Mouse (Mus musculus) G1E (cell line): ENCODE measurements around the gene Pcdh19.

Experiments used
- CTCF ChIP-seq: IDR thresholded peaks from 2 replicates; pipeline ENCODE4 v1.5.1; 2012; ENCODE audit warnings: low read depth, low read length, inconsistent platforms, mixed read lengths
- GATA1 ChIP-seq: IDR thresholded peaks from 2 replicates; pipeline ENCODE4 v1.6.1; 2012; ENCODE audit warnings: borderline replicate concordance, low read length, inconsistent platforms, mixed read lengths
- GATA2 ChIP-seq: IDR thresholded peaks from 2 replicates; pipeline ENCODE4 v1.6.1; 2012; ENCODE audit warnings: low read depth, low read length, inconsistent platforms, borderline replicate concordance
- POLR2AphosphoS5 ChIP-seq: IDR thresholded peaks from 2 replicates; pipeline ENCODE4 v1.6.1; 2012; ENCODE audit warnings: low read depth, low read length, inconsistent platforms; ENCODE audit not compliant: insufficient replicate concordance
- TAL1 ChIP-seq: conservative IDR thresholded peaks from 2 replicates; pipeline ENCODE4 v1.6.1; 2012; ENCODE audit warnings: low read depth, low read length, inconsistent platforms, mixed read lengths

DNA sequence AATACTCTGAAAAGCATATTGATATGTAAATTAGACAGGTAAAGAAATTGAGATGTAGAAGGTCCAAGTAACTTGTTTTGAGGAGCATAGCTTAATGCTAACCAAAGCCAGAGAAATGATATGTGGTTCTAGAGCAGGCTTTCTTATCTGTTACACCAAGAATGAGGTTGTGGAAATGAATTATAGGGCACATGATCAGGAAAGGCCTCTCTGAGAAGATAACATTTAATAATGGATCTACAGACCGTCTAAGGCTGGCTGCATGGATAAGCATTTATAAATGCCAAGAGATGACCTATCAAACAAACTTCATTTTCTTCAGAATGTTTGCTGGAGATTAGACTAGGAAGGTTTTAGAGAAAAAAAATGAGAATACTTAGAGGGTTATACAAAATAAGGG lies 14.1 kb upstream of the Pcdh19 start:
- TF ChIP-seq CTCF (no peak), GATA1 (no peak), TAL1 (no peak), GATA2 (no peak), POLR2AphosphoS5 (no peak)
